Mouse (Mus musculus) embryo, embryonic 11 days (tissue): Measurements from ENCODE around the gene Fam131a.
A peak's percentile ranks its signal among the peaks of the same experiment; 100 is the strongest.

Source experiments
- DNase-seq: peaks from one replicate; pipeline ENCODE4 v3.0.0-alpha.2; 2015

Fam131a gene

DNA sequence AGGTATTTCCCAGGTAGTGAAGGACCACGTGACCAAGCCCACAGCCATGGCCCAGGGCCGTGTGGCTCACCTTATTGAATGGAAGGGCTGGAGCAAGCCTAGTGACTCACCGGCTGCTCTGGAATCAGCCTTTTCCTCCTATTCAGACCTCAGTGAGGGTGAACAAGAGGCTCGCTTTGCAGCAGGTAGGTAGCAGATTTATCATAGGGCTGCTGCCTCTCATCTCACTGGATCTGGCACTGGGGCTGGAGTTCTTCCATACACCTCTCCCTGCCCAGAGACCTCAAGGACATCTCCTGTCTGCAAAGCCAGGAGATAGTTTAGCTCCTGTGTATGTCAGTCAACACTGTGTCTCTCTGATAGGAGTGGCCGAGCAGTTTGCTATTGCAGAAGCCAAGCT is 6.2 kb downstream of the Fam131a start:
- DNase-seq, result no peak

DNA sequence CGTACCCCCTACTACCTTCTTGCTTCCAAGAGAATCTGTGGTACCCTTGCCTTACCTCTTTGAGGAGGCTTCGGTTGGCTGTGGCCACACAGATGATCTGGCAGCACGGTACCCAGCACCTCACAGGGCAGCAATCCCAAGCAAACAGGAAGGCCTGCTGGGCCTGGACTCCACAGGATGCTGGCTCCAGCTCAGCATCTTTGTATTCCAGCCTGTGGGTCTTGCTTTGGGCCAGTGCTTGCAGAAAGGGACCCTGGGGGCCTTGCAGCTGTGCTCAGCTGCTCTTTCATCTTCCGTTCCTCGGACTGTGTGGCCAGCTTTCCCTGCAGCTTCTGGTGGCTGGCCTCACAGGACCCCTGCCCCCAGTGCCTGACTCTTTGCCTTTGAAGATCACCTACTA is 7.0 kb downstream of the Fam131a start:
- peak; percentile 18 for DNase-seq

DNA sequence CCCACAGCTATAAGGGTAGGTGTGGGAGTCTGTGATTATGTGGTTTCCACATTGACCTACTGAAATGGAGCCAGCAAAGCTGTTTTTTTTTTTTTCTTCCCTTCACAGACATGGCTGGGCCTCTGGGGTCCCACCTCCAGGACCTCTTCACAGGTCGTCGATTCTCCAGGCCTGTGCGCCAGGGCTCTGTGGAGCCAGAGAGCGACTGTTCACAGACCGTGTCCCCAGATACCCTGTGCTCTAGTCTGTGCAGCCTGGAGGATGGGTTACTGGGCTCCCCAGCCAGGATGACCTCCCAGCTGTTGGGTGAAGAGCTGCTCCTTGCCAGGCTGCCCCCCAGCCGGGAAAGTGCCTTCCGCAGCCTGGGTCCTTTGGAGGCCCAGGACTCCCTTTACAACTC is 8.3 kb downstream of the Fam131a start:
- DNase-seq, result no peak

DNA sequence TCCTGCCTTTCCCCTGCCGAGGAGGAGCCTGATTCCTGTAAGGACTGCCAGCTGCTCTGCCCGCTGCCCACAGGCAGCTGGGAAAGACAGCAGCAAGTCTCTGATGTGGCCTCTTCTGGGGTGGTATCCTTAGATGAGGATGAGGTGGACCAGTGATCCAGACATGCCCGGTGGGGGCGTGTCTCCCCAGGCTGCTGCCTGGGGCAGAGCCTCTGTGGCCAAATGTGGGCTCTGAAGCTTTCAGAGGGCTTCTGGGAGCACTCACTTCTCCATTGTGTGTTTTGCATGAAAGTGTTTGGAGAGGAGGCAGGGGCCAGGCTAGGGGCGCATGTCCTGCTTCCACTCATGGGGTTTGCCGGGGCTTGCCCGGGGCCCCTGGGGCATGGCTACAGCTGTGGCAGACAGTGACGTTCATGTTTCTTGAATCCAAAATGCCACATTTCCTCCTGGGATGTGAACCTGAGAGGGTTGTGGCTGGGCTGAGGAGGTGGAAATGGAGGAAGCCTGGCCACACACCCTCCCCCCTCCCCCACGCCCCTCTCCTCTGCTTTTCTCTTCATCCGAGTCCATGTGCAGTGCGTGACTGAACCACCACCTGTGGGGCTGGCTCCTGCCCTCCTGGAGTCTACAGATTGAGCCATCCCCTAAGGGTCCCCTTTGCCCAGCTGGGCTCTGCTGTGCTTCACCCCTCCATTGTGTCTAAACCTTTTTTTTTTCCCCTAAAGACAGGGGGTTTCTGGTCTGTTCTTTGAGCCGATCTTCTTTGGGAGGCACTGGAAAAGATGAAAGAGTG is 8.9 kb downstream of the Fam131a start:
- peak; percentile 40 for DNase-seq

DNA sequence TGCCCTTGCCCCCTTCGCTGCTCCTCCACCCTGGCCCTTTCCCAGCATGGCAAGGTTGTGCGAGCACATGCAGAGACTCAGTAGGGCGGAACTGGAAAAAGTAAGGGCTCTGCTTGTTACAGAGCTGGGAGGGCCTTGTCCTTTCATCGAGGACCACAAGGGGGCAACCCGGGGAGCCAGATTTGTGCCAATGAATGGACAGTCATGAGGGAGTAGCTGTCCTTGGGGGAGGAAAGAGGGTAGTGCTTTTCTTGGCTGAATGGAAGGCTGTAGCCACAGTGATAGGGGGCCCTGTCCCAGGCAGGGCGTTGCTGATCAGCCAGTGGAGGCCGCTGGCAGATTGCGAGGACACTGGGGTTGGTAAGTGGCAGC is 9.5 kb downstream of the Fam131a start:
- DNase-seq, result peak; percentile 86

DNA sequence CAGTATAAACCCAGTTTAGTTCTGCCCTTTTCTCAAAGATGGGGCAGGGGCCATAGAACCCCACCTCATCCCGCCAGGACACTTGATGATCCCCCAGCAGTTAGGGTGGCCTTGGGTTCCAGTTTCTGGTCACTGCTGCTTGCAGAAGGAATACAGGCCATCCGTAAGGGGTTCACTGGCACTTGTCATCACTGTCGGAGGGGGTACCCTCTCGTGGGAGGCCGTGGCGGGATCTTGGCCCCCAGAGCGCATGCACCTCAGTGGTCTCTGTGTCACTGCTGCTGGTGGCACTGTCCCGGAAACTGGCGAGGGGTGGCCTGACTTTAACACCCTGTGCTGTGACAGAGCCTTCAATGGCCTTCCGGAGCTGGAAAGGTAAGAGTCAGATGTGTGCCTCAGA is 10.0 kb downstream of the Fam131a start:
- DNase-seq, result no peak

DNA sequence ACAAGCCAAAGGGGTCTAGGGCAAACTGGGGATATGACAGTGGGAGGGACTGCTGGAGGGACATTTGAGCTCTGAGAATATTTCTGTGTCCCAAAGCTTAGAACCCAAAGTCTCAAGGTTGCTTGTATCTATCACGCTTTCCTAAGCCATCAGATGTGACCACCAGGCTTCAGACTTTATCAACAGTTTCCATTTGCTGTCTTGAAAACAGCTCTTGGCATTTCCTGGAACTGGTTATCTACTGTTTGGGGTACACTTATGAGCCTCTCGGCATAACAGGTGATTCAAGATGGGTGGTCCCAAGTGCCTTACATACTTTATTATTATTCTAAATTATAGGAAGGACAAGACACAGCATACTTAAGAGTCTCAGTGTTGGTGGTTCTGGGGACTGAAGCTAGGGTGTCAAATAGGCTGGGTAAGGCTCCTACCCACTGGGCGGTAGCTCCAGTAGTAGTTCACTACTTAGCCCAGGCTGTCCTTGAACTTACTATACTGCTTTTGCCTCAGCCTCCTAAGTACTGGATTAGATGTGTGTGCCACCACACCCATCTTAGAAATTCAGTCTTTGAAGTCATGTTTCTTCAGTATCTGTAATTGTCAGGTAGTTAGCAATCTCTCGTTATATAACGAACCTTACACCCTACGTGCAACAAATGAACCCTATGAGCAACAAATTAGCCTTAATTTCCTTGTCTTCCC is 10.8 kb downstream of the Fam131a start:
- DNase-seq, result no peak

DNA sequence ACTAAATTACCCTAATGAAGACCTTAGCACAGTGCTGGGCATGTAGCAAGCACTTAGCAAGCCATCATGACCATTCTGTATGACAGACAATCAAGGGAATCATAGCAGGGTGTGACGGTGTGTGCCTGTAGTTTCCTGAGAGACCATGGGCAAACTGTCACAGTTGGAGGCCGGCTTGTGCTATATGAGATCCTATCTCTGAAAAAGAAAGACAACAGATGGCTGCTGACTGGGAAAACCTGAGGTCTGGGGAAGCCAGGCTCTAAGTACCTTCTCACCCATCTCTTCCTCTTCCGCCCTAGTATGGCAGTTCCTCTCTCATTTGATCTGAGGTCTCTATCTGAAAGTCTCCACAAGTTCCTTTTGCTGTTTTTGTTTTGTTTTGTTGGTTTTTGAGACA is 12.7 kb downstream of the Fam131a start:
- DNase-seq, result no peak

DNA sequence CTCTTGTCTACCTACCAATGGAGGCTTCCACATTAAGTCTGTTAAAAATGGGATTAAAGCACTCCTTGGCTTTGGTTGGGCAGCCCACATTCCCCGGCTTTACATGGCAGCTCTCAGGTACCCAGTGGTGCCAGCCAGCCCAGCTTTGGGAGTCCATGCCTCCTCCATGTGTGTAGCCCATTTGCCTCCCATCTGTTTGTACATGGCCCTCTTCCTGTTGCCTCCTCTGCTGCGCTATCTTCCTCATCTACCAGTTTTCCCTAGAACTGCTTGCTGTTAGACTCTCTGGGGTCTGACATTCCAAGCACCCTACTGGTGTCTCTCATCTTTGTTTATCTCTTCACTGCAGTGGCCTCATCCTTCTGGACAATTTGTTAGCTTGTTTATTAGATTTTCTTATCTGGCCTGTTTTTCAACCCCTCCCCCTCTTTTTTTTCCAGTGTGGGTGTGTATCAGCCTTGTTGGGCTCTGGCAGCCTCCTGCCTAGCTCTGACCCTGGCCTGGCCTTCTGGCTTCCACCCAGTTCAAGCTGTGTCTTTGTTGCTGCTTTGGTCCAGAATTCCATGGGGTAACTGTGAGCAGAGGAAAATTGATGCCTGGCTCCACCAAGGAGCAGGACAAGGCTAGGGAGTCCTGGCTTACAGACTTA is 13.5 kb downstream of the Fam131a start:
- no peak for DNase-seq

DNA sequence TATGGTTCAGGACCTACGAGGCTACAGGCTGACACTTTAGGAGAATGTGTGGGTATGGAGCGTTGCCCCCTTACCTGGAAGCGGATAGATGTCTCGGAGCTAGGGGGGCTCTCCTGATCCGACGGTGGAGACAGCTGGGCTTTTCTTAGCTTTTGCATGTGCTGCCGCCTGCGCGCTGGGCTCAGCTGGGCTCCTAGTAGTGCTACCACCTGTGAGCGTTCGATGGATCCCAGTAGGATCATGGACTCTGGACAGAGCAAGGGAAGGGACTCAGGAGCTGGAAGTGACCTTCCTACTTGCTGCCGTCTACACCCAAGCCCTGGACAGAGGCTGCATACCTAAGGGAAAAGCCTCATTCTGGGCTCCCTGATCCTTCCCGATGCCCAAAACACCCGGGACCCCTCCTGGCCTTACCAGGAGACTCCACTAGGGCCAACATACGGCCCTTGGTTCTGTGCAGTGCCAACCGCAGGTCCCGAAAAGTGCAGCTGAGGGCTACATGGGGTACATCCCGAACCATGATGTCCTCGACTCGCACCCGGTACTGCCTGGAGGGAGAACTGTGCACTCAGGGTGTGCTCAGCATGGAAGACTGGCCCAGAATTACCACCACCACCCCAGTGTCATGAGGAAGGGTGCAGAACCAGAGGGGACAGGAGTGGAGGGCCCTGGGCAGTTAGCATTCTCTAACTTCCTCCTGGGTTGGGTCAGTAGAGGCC is 15.3 kb downstream of the Fam131a start:
- no peak for DNase-seq

DNA sequence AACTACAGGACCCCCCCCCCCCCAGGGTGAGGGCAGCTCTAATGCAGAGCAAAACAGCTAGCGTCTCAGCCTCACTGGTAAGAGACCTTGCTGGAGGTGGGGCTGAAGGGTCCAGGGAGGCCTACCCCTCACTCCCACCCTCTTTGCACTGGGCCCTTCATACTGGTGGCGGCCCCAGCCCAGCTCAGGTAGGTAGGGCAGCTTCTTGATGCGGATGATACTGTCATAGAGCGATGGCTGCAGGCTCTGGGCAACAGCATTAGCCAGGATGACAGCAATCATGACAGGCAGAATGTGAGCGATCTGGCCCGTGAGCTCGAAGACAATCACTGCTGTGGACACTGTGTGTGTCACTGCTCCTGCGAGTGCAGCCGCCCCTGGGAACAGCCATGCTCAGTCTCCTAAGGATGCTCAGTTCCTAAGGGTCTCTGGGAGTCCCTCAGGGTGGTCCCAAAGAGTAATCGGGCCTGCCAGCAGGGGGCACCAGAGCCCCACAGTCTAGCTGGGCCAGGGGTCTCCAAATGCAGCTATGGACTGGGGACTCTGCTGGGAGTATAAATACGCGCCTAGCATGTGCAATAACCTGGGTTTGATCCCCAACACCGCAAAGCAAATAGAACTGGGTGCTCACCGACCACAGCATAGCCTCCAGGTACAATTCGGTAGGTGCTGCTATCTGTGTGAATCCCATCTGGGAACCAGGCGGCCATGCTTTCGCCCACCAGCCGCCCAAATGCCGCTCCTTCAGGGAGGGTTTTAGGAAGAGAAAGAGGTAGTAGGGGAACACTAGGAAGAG is 16.1 kb downstream of the Fam131a start:
- DNase-seq, result peak; percentile 81

DNA sequence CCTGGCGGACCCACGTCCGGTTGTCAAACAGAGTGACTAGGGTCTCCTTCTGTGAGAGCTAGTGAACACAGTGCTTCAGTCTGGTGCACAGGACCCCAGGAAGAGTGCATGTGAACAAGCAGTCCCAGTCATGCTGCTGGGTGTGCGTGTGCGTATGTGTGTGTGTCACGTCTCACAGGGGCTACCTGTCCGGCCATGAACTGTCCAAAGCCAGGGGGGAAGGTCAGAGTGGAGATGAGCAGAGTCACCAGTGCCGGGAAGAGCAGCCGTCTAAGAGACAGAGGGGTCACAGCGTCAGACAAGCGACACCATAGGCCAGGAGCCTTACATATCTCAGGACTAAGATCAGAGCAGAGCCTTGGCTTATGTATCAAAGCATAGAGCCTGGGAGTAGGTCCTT is 17.3 kb downstream of the Fam131a start:
- DNase-seq, result no peak

DNA sequence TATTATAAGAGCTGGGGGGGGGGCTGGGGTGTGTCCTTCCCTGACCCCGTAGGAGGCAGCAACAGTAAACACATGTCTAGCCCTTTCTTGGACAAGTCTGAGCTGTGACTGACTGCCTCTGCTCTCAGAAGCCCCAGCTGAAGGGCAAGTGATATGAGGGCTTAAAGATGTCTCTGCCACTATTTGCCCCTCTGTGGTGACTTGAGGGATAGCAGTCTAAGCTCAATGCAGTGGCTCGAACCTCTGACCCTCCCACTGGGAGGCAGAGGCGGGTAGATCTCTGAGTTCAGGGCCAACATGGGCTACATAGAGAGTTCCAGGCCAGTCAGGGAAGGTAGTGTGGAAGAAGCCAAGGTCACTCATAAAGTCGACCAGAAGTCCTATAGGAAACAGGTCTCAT is 17.8 kb downstream of the Fam131a start:
- DNase-seq, result no peak

DNA sequence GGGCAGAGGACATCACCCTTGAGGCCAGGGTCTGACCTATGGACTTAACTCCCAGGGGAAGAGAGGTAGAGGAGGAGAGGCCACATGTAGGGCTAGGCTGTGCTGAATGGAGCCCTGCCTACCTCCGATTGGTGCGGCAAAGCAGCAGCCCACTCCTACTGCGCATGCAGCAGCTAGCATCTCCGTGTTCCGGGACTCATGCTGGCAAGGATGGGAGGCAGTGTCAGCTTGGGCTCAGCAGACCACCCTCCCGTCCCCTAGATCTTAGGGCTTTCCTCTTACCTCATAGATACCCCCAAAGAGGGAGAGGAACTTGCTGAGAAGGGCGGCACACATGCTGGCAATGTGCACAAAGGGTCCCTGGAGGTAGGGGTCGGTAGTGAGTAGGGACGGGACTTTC is 19.1 kb downstream of the Fam131a start:
- no peak for DNase-seq

DNA sequence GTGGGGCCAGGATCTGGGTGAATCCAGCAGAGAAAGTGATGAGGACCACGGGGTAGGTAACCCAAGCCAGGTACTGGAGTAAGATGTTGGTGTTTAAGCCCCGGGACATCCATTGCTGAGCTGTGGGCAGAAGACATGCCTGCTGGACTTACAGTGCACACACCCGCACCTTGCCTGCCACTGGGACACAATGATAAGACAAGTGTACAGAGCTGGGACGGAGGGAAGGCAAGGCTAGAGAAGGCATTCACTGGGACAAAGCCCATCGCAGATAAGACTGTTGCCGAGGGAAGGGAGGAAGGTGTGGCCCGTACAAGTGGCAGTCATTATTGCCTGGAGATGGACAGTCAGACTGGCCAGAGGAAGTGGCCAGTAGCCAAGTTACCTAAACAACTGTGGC is 19.8 kb downstream of the Fam131a start:
- DNase-seq, result no peak

DNA sequence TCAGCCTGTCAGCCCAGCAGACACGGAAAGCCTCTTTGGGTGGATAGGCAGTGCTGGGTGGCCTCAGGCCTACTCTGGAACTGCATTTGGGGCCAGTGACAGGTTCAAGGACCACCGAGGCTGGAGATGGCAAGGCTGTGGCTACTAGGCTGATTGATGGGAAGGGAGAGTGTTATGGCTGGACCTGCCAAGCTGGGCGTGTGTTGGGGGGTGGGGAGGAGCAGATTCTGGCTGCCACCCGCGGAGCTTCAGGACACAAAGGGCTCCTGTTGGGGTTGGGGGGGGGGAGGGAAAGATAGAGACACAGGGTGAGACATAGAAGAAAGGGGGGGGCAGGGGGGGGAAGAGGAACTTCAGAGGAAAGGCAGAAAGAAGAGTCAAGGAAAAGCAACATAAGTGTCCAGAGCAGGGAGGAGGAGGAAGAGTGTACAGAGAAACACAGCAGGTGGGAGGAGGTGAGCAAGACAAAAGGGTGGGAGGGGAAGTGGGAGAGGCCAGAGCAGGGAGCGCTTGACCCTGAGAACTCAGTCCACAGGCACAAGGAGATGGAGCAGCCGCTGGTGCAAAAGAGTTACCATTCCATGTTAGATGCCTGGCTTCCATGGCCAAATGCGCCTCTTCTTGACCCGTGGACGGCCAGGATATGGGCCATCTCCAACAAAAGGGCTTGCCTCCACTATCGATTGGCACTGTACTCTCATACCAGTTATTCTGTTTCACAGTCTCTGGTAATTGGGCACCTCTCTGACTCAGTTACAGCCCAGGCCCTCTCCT is 21.5 kb downstream of the Fam131a start:
- DNase-seq, result no peak

DNA sequence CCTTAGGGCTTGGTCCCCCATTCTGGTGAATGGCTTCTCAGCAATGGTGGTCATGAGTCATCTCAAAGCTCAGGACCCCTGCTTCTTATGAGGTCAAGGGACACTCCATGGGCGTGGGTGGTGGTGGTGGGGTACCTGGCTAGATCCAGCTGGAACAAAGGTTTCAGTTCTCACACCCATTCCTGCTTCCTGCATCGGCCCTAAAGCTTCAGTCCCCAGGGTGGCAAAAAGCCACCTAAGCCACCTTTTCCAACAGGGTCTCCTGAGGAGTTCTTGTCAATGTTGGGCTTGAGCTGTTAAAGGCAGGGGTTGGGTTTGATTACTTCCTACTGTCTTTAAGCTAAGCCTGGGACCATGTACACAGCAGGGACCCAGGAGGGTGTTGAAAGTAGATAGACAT is 22.1 kb downstream of the Fam131a start:
- no peak for DNase-seq

DNA sequence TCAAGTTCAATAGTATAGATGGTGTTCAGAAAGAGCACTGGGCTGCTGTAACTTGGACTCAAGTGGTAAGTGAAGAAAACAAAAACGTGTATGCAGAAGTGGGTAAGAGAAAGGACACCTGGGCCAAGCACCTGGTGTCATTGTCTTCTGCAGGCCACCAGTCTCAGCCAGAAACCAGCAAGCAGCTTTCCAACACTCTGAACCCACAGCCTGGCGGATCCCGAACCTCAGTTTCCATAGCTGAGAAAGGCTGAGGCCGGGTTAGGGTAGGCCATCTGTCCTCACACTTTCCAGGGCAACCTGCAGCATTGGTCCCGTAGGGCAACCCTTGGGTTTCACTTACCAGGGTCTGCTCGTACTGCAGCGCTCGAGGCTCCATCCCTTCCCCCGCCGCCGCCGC is 22.5 kb downstream of the Fam131a start:
- no peak for DNase-seq

DNA sequence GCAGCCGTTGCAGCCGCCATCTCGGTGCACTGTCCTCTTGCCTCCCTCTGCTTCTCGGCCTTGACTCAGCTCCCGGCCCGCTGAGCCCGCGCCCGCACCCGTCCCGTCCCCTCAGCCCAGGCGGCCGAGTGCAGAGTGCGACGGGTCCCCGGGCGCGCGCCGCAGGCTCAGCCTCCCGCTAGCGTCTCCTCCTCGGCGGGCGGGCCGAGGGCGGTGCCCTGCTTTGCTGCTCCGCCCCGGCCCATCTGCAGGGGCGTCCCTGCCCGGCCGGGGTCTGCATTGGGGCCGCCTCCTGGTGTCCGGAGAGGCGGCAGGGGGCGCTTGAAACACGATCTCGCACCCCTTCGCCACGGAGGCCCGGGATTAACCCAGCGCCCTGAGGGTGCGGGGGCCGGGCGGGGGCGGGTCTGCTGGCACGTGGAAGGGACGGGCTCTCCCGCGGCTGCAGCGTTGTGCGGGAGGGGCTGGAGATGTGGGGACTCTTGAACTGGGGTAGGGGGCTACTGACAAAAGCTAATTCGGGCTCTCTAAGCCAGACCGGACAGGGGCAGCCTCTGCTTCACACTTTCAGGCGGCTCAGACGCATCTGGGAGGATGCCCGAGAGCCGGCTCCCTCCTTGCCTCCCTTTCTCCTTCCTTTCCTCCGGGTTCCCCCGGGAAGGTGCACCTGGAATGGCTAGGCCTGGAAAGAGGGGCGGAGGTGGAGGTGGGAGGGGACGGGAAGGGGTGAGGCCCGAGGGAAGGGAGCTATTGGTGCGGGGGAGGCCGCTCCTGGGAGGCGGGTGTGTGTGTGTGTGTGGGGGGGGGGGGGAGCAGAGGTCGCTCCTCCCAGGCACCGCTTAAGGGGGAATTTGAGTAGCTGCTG is 23.2 kb downstream of the Fam131a start:
- DNase-seq, result peak; percentile 94

DNA sequence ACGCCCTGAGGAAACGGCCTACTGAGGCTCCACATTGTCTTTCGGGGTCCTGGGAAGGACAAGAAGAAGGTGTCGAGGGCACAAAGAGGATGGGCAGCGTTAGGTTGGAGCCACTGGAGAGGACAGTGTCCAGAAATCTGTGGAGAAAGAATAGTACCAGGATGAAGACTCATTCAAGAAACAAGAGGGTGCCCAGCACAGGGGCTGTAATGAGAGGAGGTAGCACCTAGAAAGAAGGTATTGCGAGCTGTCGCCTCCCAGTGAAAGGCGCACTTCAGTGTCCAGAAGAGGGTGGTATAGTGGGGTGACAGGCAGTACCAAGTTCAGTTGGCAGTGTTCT is 23.8 kb downstream of the Fam131a start:
- DNase-seq, result no peak
